Mouse (Mus musculus): Measurements from ENCODE around the gene Epor.

DNA sequence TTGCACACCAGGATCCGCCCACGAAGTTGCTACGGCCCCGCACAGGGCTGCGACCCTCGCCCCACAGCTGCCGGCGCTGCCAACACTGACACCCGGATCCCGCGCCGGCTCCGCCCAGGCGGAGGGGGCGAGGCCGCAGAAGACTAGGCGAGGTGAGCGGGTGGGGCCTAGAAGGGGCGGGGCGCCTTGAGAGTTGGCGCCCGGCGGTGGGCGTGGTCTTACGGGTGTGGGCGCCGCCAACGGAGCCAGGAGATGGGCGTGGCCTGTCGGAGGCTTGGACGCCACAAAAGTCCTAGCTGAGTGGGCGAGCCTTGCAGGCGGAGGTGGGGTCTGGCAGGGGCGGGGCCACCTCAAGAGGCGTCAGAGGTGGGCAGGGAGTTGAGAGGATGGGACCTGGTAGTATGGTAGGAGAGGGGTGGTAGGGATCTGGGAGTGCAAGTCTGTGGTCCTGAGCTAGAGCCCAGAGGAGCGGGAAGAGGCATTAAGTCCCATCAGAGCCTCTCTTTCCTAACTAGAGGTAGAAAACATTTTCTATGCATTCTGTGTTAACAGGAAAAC is 45.2 kb downstream of the Epor start, which contains the start of gene Rab3d:
- no peak for TF ChIP-seq CTCF (IDR thresholded peaks at IDR 0.05; ENCODE audit: borderline replicate concordance, insufficient read depth, low read depth, low read length)
- peak; percentile 46; the same call in 1 of the 2 replicates for TF ChIP-seq POLR2A (IDR thresholded peaks at IDR 0.05; ENCODE audit: borderline replicate concordance, insufficient read depth, low read length)
